30 mouse cellular contexts compared by ENCODE assay signal in genomic region chr17:70890571-70890970, GRCm38 (mm10). TPM values are rescaled to one million over a fixed set of nuclear protein-coding genes. Genes with fewer than 3 reads are reported as not detected.
DNase-seq lines count a peak whose midpoint lies in the region; ATAC-seq and TF ChIP-seq lines count a peak whose summit lies in the region.
"Had no signal": no experiment of that assay in that cellular context is flagged by ENCODE, and none has a peak within 500 bp of the region (broad histone marks: within the 10 kb centered on the region; RNA-seq: fewer than 3 reads in every experiment).

No protein-coding gene starts in this region.

- H3K27me3 ChIP-seq in CH12.LX (replicated peaks) = no peaks in the 10 kb centered on the region
- H3K27me3 ChIP-seq in forebrain, postnatal 0 days (ENCODE audit: insufficient read depth, low read length) = no peaks in the 10 kb centered on the region
- H3K27me3 ChIP-seq: embryonic facial prominence, embryonic 12.5 days; embryonic facial prominence, embryonic 15.5 days; forebrain, embryonic 12.5 days; heart, embryonic 12.5 days; heart, embryonic 15.5 days; hindbrain, embryonic 13.5 days; intestine, embryonic 15.5 days; Patski had no signal

- no peak overlapping the region for H3K27ac ChIP-seq in CH12.LX (ENCODE audit: insufficient read depth, low read depth)
- peak overlapping the region; percentile 69; the same call in 1 of the 2 replicates for H3K27ac ChIP-seq in bone marrow, adult 2 months (ENCODE audit: control insufficient read depth, insufficient read depth, low read depth, low read length, poor library complexity)
- H3K27ac ChIP-seq in forebrain, postnatal 0 days (ENCODE audit: low read depth, low read length) = no peak overlapping the region
- H3K27ac ChIP-seq: embryonic facial prominence, embryonic 12.5 days; embryonic facial prominence, embryonic 15.5 days; forebrain, embryonic 12.5 days; gastrocnemius, adult 2 months; heart, embryonic 15.5 days; hindbrain, embryonic 10.5 days; hindbrain, embryonic 13.5 days; intestine, embryonic 15.5 days had no signal

- no peak overlapping the region for H3K4me2 ChIP-seq in CH12.LX (ENCODE audit: insufficient read depth, low read depth, poor library complexity, severe bottlenecking)
- H3K4me2 ChIP-seq in forebrain, postnatal 0 days (ENCODE audit: low read depth) = no peak overlapping the region
- H3K4me2 ChIP-seq: embryonic facial prominence, embryonic 12.5 days; embryonic facial prominence, embryonic 15.5 days; forebrain, embryonic 12.5 days; heart, embryonic 12.5 days; heart, embryonic 15.5 days; hindbrain, embryonic 13.5 days; intestine, embryonic 15.5 days had no signal

- peaks cover 9 to 56% of the 10 kb centered on the region in 2 experiments for H3K4me1 ChIP-seq in CH12.LX (ENCODE audit: control insufficient read depth in 1 of 2, insufficient read depth in 2 of 2)
- peaks cover 3% of the 10 kb centered on the region; the same call in 1 of the 2 replicates for H3K4me1 ChIP-seq in bone marrow, adult 2 months (ENCODE audit: control insufficient read depth, insufficient read depth, low read length)
- 0 out of 2 replicates have a peak, but pooled peaks cover 4% of the 10 kb centered on the region for H3K4me1 ChIP-seq in forebrain, postnatal 0 days (ENCODE audit: insufficient read depth)
- H3K4me1 ChIP-seq: embryonic facial prominence, embryonic 12.5 days; heart, embryonic 12.5 days; heart, embryonic 15.5 days; intestine, embryonic 15.5 days had no signal

- peaks cover 2% of the 10 kb centered on the region for H3K9me3 ChIP-seq in CH12.LX (replicated peaks; ENCODE audit: low read length)
- H3K9me3 ChIP-seq in forebrain, postnatal 0 days (ENCODE audit: low read length) = no peaks in the 10 kb centered on the region
- H3K9me3 ChIP-seq: embryonic facial prominence, embryonic 12.5 days; embryonic facial prominence, embryonic 15.5 days; forebrain, embryonic 12.5 days; G1E; heart, embryonic 15.5 days; hindbrain, embryonic 10.5 days; hindbrain, embryonic 13.5 days; intestine, embryonic 15.5 days had no signal

- in situ Hi-C loops in CH12.LX (cut with MboI; ENCODE audit: low pct_ligation_motif_present, low pct_unique_long_range_greater_than_20kb, low sequenced_read_pairs) = no loop called here

- no peak for TF ChIP-seq RAD21 in CH12.LX (IDR thresholded peaks at IDR 0.05; ENCODE audit: low read depth, low read length)

- no peaks in the 10 kb centered on the region for H3K79me2 ChIP-seq in CH12.LX (replicated peaks; ENCODE audit: control insufficient read depth, extremely low read depth, insufficient read depth, poor library complexity, severe bottlenecking)

- DNase-seq in spleen, postnatal 36 days (ENCODE audit: low spot score in 2 of 2) = peak; percentile 61 to 73
- no peak for DNase-seq in spleen, postnatal 4 days (ENCODE audit: low spot score in 2 of 2)
- peak; percentile 40 for DNase-seq in CH12.LX (ENCODE audit: extremely low read depth)
- no peak for DNase-seq in right cerebral cortex, adult 18-20 months
- no peak for DNase-seq in forebrain, postnatal 0 days
- no peak for DNase-seq in urinary bladder, postnatal 10 days (ENCODE audit: low spot score)
- DNase-seq: adrenal gland, postnatal 10 days; adrenal gland, postnatal 36 days; cerebellum, adult 11 months; cerebellum, adult 2 months; cerebellum, adult 9-11 months; cerebellum, postnatal 25 days; gastrocnemius, adult 2 months; gastrocnemius, postnatal 14 days; heart, adult 11 months; heart, postnatal 10 days; heart, postnatal 36 days had no signal

- dilution Hi-C loops in CH12.LX (cut with MboI; ENCODE audit: extremely low pct_ligation_motif_present, extremely low pct_unique_long_range_greater_than_20kb, low sequenced_read_pairs) = no loop called here

- H3K9ac ChIP-seq in CH12.LX (ENCODE audit: insufficient read depth, low read depth) = no peak overlapping the region
- H3K9ac ChIP-seq in forebrain, postnatal 0 days = no peak overlapping the region
- H3K9ac ChIP-seq: embryonic facial prominence, embryonic 12.5 days; embryonic facial prominence, embryonic 15.5 days; forebrain, embryonic 12.5 days; heart, embryonic 12.5 days; heart, embryonic 15.5 days; hindbrain, embryonic 13.5 days; intestine, embryonic 15.5 days had no signal

- ATAC-seq in forebrain, postnatal 0 days = no peak
- ATAC-seq: forebrain, embryonic 16.5 days; hindbrain, embryonic 16.5 days; intestine, embryonic 15.5 days; Patski had no signal

- TF ChIP-seq EP300 in CH12.LX (IDR thresholded peaks at IDR 0.05; ENCODE audit: low read length) = no peak

- no peak overlapping the region for H3K4me3 ChIP-seq in CH12.LX (replicated peaks in 1 of 3; ENCODE audit: low read depth in 2 of 3, low read length in 2 of 3, poor library complexity in 1 of 3)
- no peak overlapping the region for H3K4me3 ChIP-seq in bone marrow, adult 2 months (replicated peaks; ENCODE audit: control insufficient read depth, low read depth, low read length)
- no peak overlapping the region for H3K4me3 ChIP-seq in forebrain, postnatal 0 days (ENCODE audit: low read depth, low read length)
- H3K4me3 ChIP-seq: embryonic facial prominence, embryonic 12.5 days; embryonic facial prominence, embryonic 15.5 days; forebrain, embryonic 12.5 days; gastrocnemius, adult 2 months; heart, embryonic 12.5 days; heart, embryonic 15.5 days; hindbrain, embryonic 10.5 days; hindbrain, embryonic 13.5 days; intestine, embryonic 15.5 days had no signal

- no peak for TF ChIP-seq CTCF in CH12.LX (conservative IDR thresholded peaks at IDR 0.05 in 1 of 2, IDR thresholded peaks at IDR 0.05 in 1 of 2; ENCODE audit: low read depth in 2 of 2, low read length in 2 of 2)
- no peak for TF ChIP-seq CTCF in bone marrow, adult 2 months (IDR thresholded peaks at IDR 0.05; ENCODE audit: control insufficient read depth, insufficient read depth, low read length)
- TF ChIP-seq CTCF in forebrain, postnatal 0 days (IDR thresholded peaks at IDR 0.05; ENCODE audit: low read depth) = no peak

- TF ChIP-seq POLR2A in CH12.LX (IDR thresholded peaks at IDR 0.05; ENCODE audit: low read depth, low read length) = no peak
- TF ChIP-seq POLR2A in bone marrow, adult 2 months (IDR thresholded peaks at IDR 0.05; ENCODE audit: borderline replicate concordance, control insufficient read depth, low read depth, low read length) = no peak

- peaks cover 9 to 56% of the 10 kb centered on the region in 2 experiments for H3K36me3 ChIP-seq in CH12.LX (replicated peaks in 1 of 2; ENCODE audit: control insufficient read depth in 1 of 2, insufficient read depth in 1 of 2, low read length in 1 of 2)
- no peaks in the 10 kb centered on the region for H3K36me3 ChIP-seq in forebrain, postnatal 0 days (ENCODE audit: insufficient read depth)
- H3K36me3 ChIP-seq: embryonic facial prominence, embryonic 12.5 days; embryonic facial prominence, embryonic 15.5 days; forebrain, embryonic 12.5 days; G1E; heart, embryonic 12.5 days; heart, embryonic 15.5 days; hindbrain, embryonic 10.5 days; hindbrain, embryonic 13.5 days; intestine, embryonic 15.5 days had no signal

- 62% methylated on average over 8 of the region's 8 CpGs for WGBS in bone marrow, adult 2 months
- 88% methylated on average over 8 of the region's 8 CpGs for WGBS in forebrain, postnatal 0 days

TF ChIP-seq in CH12.LX, 34 proteins besides CTCF, POLR2A, EP300 and RAD21:
- TF ChIP-seq RCOR1 (conservative IDR thresholded peaks at IDR 0.05; ENCODE audit: low read depth, low read length) = no peak
- no peak for TF ChIP-seq MYC (IDR thresholded peaks at IDR 0.05; ENCODE audit: low read depth, low read length)
- no peak for TF ChIP-seq HCFC1 (IDR thresholded peaks at IDR 0.05; ENCODE audit: low read depth, low read length)
- TF ChIP-seq MXI1 (IDR thresholded peaks at IDR 0.05; ENCODE audit: low read depth, low read length) = no peak
- no peak for TF ChIP-seq SIN3A (IDR thresholded peaks at IDR 0.05; ENCODE audit: low read length)
- TF ChIP-seq ETS1 (conservative IDR thresholded peaks at IDR 0.05; ENCODE audit: low read depth, low read length) = no peak
- TF ChIP-seq POLR2AphosphoS2 (IDR thresholded peaks at IDR 0.05; ENCODE audit: low read depth, low read length) = no peak
- no peak for TF ChIP-seq ZC3H11A (IDR thresholded peaks at IDR 0.05; ENCODE audit: low read depth, low read length)
- no peak for TF ChIP-seq CHD2 (IDR thresholded peaks at IDR 0.05; ENCODE audit: low read length)
- TF ChIP-seq MAZ (IDR thresholded peaks at IDR 0.05; ENCODE audit: low read depth, low read length) = no peak
- no peak for TF ChIP-seq MEF2A (IDR thresholded peaks at IDR 0.05; ENCODE audit: borderline replicate concordance, low read depth, low read length)
- TF ChIP-seq TBP (conservative IDR thresholded peaks at IDR 0.05; ENCODE audit: low read depth, low read length) = no peak
- TF ChIP-seq MAFK (IDR thresholded peaks at IDR 0.05; ENCODE audit: insufficient replicate concordance, low read length) = no peak
- no peak for TF ChIP-seq ZNF384 (IDR thresholded peaks at IDR 0.05; ENCODE audit: low read depth, low read length)
- TF ChIP-seq JUN (IDR thresholded peaks at IDR 0.05; ENCODE audit: insufficient read depth, low read depth, low read length) = no peak
- TF ChIP-seq MAX (IDR thresholded peaks at IDR 0.05; ENCODE audit: low read length) = no peak
- TF ChIP-seq ZMIZ1 (IDR thresholded peaks at IDR 0.05; ENCODE audit: low read depth, low read length) = no peak
- no peak for TF ChIP-seq USF1 (IDR thresholded peaks at IDR 0.05; ENCODE audit: low read depth, low read length)
- TF ChIP-seq KAT2A (IDR thresholded peaks at IDR 0.05; ENCODE audit: insufficient replicate concordance, low read length) = no peak

RNA-seq across cellular contexts. Expression of gene Tgif1, which starts 37.2 kb away (rescaled TPM):
- total RNA-seq in CH12.LX (2012; rRNA removed) (37.0 and 44.5 TPM in 2 replicates), CH12.LX (2014; rRNA removed) (66.3 and 70.6 TPM in 2 replicates)
- polyA plus RNA-seq in CH12.LX (2012; ENCODE audit: insufficient read length, low read depth) = 59.2 and 74.4 TPM in 2 replicates
- polyA plus RNA-seq in bone marrow, adult 2 months (2011; ENCODE audit: insufficient read depth, insufficient read length, low replicate concordance, missing spikeins) = 11.2 and 33.1 TPM in 2 replicates
- total RNA-seq in forebrain, postnatal 0 days (2014; rRNA removed) = 3.0 and 3.5 TPM in 2 replicates
- polyA plus RNA-seq in forebrain, postnatal 0 days (2015; fragmentation: Nextera tagmentation; extraction: Ambion mirVana) = 4.4 and 5.2 TPM in 2 replicates

Comparison
In these comparisons a context has a peak if more than half of its experiments do, and no peak if none do; other contexts are left out.
1. DNase-seq: peak in spleen, postnatal 36 days (2 of 2) and CH12.LX (single experiment); none in spleen, postnatal 4 days (0 of 2), right cerebral cortex, adult 18-20 months (single experiment), forebrain, postnatal 0 days (single experiment) and urinary bladder, postnatal 10 days (single experiment).